In genomic region chr6:29535316-29535715, GRCm38 (mm10) we compare ENCODE assay signal across 11 mouse cellular contexts. TPM values are rescaled to one million over a fixed set of nuclear protein-coding genes. Genes with fewer than 3 reads are reported as not detected.
DNase-seq lines count a peak whose midpoint lies in the region; ATAC-seq lines count a peak whose summit lies in the region.
"Had no signal": no experiment of that assay in that cellular context is flagged by ENCODE, and none has a peak within 500 bp of the region (broad histone marks: within the 10 kb centered on the region; RNA-seq: fewer than 3 reads in every experiment).

No protein-coding gene starts in this region.

- H3K27me3 ChIP-seq in midbrain, embryonic 16.5 days (ENCODE audit: control insufficient read depth, insufficient read depth, low read depth, low read length) = peaks cover 11% of the 10 kb centered on the region
- peaks cover 9% of the 10 kb centered on the region for H3K27me3 ChIP-seq in midbrain, embryonic 13.5 days
- H3K27me3 ChIP-seq in heart, embryonic 13.5 days (replicated peaks) = no peaks in the 10 kb centered on the region; the same call in 1 of the 2 replicates
- no peaks in the 10 kb centered on the region; the same call in 1 of the 2 replicates for H3K27me3 ChIP-seq in kidney, embryonic 14.5 days (ENCODE audit: control insufficient read depth, insufficient read depth, low read length)
- H3K27me3 ChIP-seq in hindbrain, embryonic 12.5 days = peaks cover 10% of the 10 kb centered on the region
- H3K27me3 ChIP-seq in hindbrain, embryonic 11.5 days (ENCODE audit: control insufficient read depth, insufficient read depth, low read length) = peaks cover 5% of the 10 kb centered on the region; the same call in 1 of the 2 replicates

- no peak overlapping the region for H3K27ac ChIP-seq in midbrain, embryonic 16.5 days (ENCODE audit: low read length)
- H3K27ac ChIP-seq in midbrain, embryonic 13.5 days = no peak overlapping the region
- H3K27ac ChIP-seq in heart, embryonic 13.5 days (replicated peaks) = 0 out of 2 replicates have a peak overlapping the region, but pooled peaks have one; percentile 1
- no peak overlapping the region for H3K27ac ChIP-seq in kidney, embryonic 14.5 days (ENCODE audit: low read depth, low read length)
- no peak overlapping the region for H3K27ac ChIP-seq in hindbrain, embryonic 12.5 days
- H3K27ac ChIP-seq in hindbrain, embryonic 11.5 days (ENCODE audit: low read depth, low read length) = no peak overlapping the region
- H3K27ac ChIP-seq: hindbrain, embryonic 14.5 days; lung, embryonic 15.5 days had no signal

- DNase-seq in testis, postnatal 10 days (ENCODE audit: low spot score) = peak; percentile 87
- DNase-seq in hindbrain, embryonic 11.5 days (ENCODE audit: low spot score) = no peak
- DNase-seq: midbrain, embryonic 14.5 days; thymus, postnatal 14 days had no signal

- H3K9me3 ChIP-seq in midbrain, embryonic 16.5 days (replicated peaks; ENCODE audit: control insufficient read depth, low read length, poor library complexity, severe bottlenecking) = no peaks in the 10 kb centered on the region
- no peaks in the 10 kb centered on the region for H3K9me3 ChIP-seq in midbrain, embryonic 13.5 days
- H3K9me3 ChIP-seq in heart, embryonic 13.5 days = no peaks in the 10 kb centered on the region
- H3K9me3 ChIP-seq in kidney, embryonic 14.5 days (ENCODE audit: control insufficient read depth, low read length) = no peaks in the 10 kb centered on the region
- no peaks in the 10 kb centered on the region for H3K9me3 ChIP-seq in hindbrain, embryonic 12.5 days (replicated peaks)
- H3K9me3 ChIP-seq in hindbrain, embryonic 11.5 days (ENCODE audit: control insufficient read depth, low read length) = no peaks in the 10 kb centered on the region
- H3K9me3 ChIP-seq: lung, embryonic 15.5 days had no signal

- no peaks in the 10 kb centered on the region for H3K4me1 ChIP-seq in midbrain, embryonic 16.5 days (ENCODE audit: control insufficient read depth, insufficient read depth, low read length)
- no peaks in the 10 kb centered on the region for H3K4me1 ChIP-seq in midbrain, embryonic 13.5 days (replicated peaks)
- peaks cover 13% of the 10 kb centered on the region for H3K4me1 ChIP-seq in heart, embryonic 13.5 days
- no peaks in the 10 kb centered on the region for H3K4me1 ChIP-seq in kidney, embryonic 14.5 days (ENCODE audit: control insufficient read depth, insufficient read depth, low read length)
- no peaks in the 10 kb centered on the region for H3K4me1 ChIP-seq in hindbrain, embryonic 12.5 days
- H3K4me1 ChIP-seq in hindbrain, embryonic 11.5 days (replicated peaks; ENCODE audit: control insufficient read depth, insufficient read depth, low read length) = no peaks in the 10 kb centered on the region
- H3K4me1 ChIP-seq: lung, embryonic 15.5 days had no signal

- no peak overlapping the region for H3K9ac ChIP-seq in midbrain, embryonic 16.5 days (ENCODE audit: low read depth, low read length)
- H3K9ac ChIP-seq in midbrain, embryonic 13.5 days (replicated peaks) = no peak overlapping the region
- H3K9ac ChIP-seq in heart, embryonic 13.5 days = no peak overlapping the region
- H3K9ac ChIP-seq in kidney, embryonic 14.5 days (ENCODE audit: low read depth, low read length) = no peak overlapping the region; the same call in 1 of the 2 replicates
- H3K9ac ChIP-seq in hindbrain, embryonic 12.5 days = no peak overlapping the region
- no peak overlapping the region for H3K9ac ChIP-seq in hindbrain, embryonic 11.5 days (ENCODE audit: low read depth, low read length)
- H3K9ac ChIP-seq: hindbrain, embryonic 14.5 days; lung, embryonic 15.5 days had no signal

- 69% methylated on average over 6 of the region's 6 CpGs for WGBS in midbrain, embryonic 16.5 days
- 68% methylated on average over 6 of the region's 6 CpGs for WGBS in midbrain, embryonic 13.5 days
- 38% methylated on average over 6 of the region's 6 CpGs for WGBS in heart, embryonic 13.5 days
- WGBS in kidney, embryonic 14.5 days = 40% methylated on average over 6 of the region's 6 CpGs
- WGBS in hindbrain, embryonic 12.5 days = 73% methylated on average over 6 of the region's 6 CpGs
- 80% methylated on average over 6 of the region's 6 CpGs for WGBS in hindbrain, embryonic 11.5 days

- peaks cover 4% of the 10 kb centered on the region; the same call in 1 of the 2 replicates for H3K36me3 ChIP-seq in midbrain, embryonic 16.5 days (ENCODE audit: control insufficient read depth, insufficient read depth, low read length)
- H3K36me3 ChIP-seq in midbrain, embryonic 13.5 days = peaks cover 7% of the 10 kb centered on the region; the same call in 1 of the 2 replicates
- peaks cover 22% of the 10 kb centered on the region for H3K36me3 ChIP-seq in heart, embryonic 13.5 days
- H3K36me3 ChIP-seq in kidney, embryonic 14.5 days (ENCODE audit: control insufficient read depth, insufficient read depth, low read length) = peaks cover 9% of the 10 kb centered on the region; the same call in 1 of the 2 replicates
- peaks cover 16% of the 10 kb centered on the region; the same call in 1 of the 2 replicates for H3K36me3 ChIP-seq in hindbrain, embryonic 12.5 days
- H3K36me3 ChIP-seq in hindbrain, embryonic 11.5 days (ENCODE audit: control insufficient read depth, insufficient read depth, low read length) = 0 out of 2 replicates have a peak, but pooled peaks cover 2% of the 10 kb centered on the region

- H3K4me2 ChIP-seq in midbrain, embryonic 16.5 days (ENCODE audit: low read length) = no peak overlapping the region
- no peak overlapping the region for H3K4me2 ChIP-seq in midbrain, embryonic 13.5 days (replicated peaks)
- H3K4me2 ChIP-seq in heart, embryonic 13.5 days = no peak overlapping the region
- H3K4me2 ChIP-seq in kidney, embryonic 14.5 days (replicated peaks; ENCODE audit: low read depth, low read length) = no peak overlapping the region
- no peak overlapping the region for H3K4me2 ChIP-seq in hindbrain, embryonic 12.5 days (replicated peaks)
- H3K4me2 ChIP-seq in hindbrain, embryonic 11.5 days (replicated peaks; ENCODE audit: low read depth, low read length) = no peak overlapping the region
- H3K4me2 ChIP-seq: hindbrain, embryonic 14.5 days; lung, embryonic 15.5 days had no signal

- ATAC-seq in midbrain, embryonic 16.5 days = 0 out of 2 replicates have a peak, but pooled peaks have one; percentile 27
- no peak for ATAC-seq in midbrain, embryonic 13.5 days
- no peak for ATAC-seq in heart, embryonic 13.5 days (ENCODE audit: extremely low read depth, insufficient number of reproducible peaks, low FRiP score, low TSS enrichment)
- peak; percentile 51; the same call in 1 of the 2 replicates for ATAC-seq in kidney, embryonic 14.5 days (ENCODE audit: low FRiP score, low TSS enrichment)
- ATAC-seq in hindbrain, embryonic 12.5 days (ENCODE audit: low FRiP score) = no peak
- no peak for ATAC-seq in hindbrain, embryonic 11.5 days (ENCODE audit: low FRiP score)

- no peak overlapping the region for H3K4me3 ChIP-seq in midbrain, embryonic 16.5 days (ENCODE audit: low read depth, low read length)
- H3K4me3 ChIP-seq in midbrain, embryonic 13.5 days (replicated peaks) = no peak overlapping the region
- no peak overlapping the region for H3K4me3 ChIP-seq in heart, embryonic 13.5 days
- no peak overlapping the region for H3K4me3 ChIP-seq in kidney, embryonic 14.5 days (ENCODE audit: low read length)
- H3K4me3 ChIP-seq in hindbrain, embryonic 12.5 days = no peak overlapping the region
- H3K4me3 ChIP-seq in hindbrain, embryonic 11.5 days (ENCODE audit: low read depth, low read length) = no peak overlapping the region
- H3K4me3 ChIP-seq: lung, embryonic 15.5 days had no signal

RNA-seq across cellular contexts. Expression of gene Irf5, which starts 8.9 kb away (rescaled TPM):
- 1.5 and 1.7 TPM in 2 replicates for polyA plus RNA-seq in midbrain, embryonic 16.5 days (2015; fragmentation: Nextera tagmentation; extraction: Ambion mirVana)
- 1.3 and 1.6 TPM in 2 replicates for polyA plus RNA-seq in midbrain, embryonic 13.5 days (2015; fragmentation: Nextera tagmentation; extraction: Ambion mirVana)
- 7.4 and 7.9 TPM in 2 replicates for polyA plus RNA-seq in heart, embryonic 13.5 days (2015; fragmentation: Nextera tagmentation; extraction: Ambion mirVana)
- 4.5 and 5.0 TPM in 2 replicates for polyA plus RNA-seq in kidney, embryonic 14.5 days (2014; fragmentation: Nextera tagmentation; extraction: Ambion mirVana)
- 2.9 and 3.2 TPM in 2 replicates for polyA plus RNA-seq in hindbrain, embryonic 12.5 days (2016; fragmentation: Nextera tagmentation; extraction: Ambion mirVana)
- 2.5 and 2.7 TPM in 2 replicates for polyA plus RNA-seq in hindbrain, embryonic 11.5 days (2014; fragmentation: Nextera tagmentation; extraction: Ambion mirVana)

RNA-seq across cellular contexts. Expression of gene Kcp, which starts 27.6 kb away (rescaled TPM):
- polyA plus RNA-seq in midbrain, embryonic 16.5 days (2015; fragmentation: Nextera tagmentation; extraction: Ambion mirVana) = 14.1 and 16.7 TPM in 2 replicates
- polyA plus RNA-seq in midbrain, embryonic 13.5 days (2015; fragmentation: Nextera tagmentation; extraction: Ambion mirVana) = 11.7 and 14.0 TPM in 2 replicates
- 11.9 and 13.0 TPM in 2 replicates for polyA plus RNA-seq in heart, embryonic 13.5 days (2015; fragmentation: Nextera tagmentation; extraction: Ambion mirVana)
- 30.0 and 32.8 TPM in 2 replicates for polyA plus RNA-seq in kidney, embryonic 14.5 days (2014; fragmentation: Nextera tagmentation; extraction: Ambion mirVana)
- polyA plus RNA-seq in hindbrain, embryonic 12.5 days (2016; fragmentation: Nextera tagmentation; extraction: Ambion mirVana) = 22.0 and 24.7 TPM in 2 replicates
- polyA plus RNA-seq in hindbrain, embryonic 11.5 days (2014; fragmentation: Nextera tagmentation; extraction: Ambion mirVana) = 11.3 and 12.9 TPM in 2 replicates

Comparison
In these comparisons a context has a peak if more than half of its experiments do, and no peak if none do; other contexts are left out.
1. ATAC-seq: peak in midbrain, embryonic 16.5 days (single experiment) and kidney, embryonic 14.5 days (single experiment); none in midbrain, embryonic 13.5 days (single experiment), heart, embryonic 13.5 days (single experiment), hindbrain, embryonic 12.5 days (single experiment) and hindbrain, embryonic 11.5 days (single experiment).